Comparison of ENCODE assay signal across 10 mouse cellular contexts in the genomic region with DNA sequence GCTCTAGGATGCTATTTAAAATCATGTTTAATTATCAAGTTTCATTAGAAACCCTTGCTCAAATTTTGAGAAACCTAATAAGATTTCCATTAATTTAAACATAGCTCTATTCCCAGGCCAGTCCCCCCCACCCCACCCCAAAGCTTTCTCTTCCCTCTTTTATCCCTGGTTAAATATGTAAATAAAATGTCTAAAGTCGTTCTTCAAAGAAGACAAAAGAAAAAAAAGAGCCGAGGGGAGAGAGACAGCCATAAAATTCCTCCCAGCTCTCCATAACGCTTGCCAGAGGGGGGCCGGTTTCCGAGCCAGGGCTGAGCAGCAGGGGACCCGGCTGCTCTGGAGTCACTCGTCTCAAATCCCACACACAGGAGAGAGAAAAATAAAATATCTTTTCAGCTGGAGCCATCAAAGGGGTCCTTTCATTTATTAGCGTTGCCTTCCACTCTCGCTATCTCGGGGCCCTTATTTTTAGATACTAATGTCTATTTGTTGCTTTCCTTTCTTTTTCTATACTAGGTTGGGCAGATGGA. TPM values are rescaled to one million over a fixed set of nuclear protein-coding genes. Genes with fewer than 3 reads are reported as not detected.
A peak's percentile ranks its signal among the peaks of the same experiment; 100 is the strongest.
DNase-seq lines count a peak whose midpoint lies in the region; ATAC-seq and TF ChIP-seq lines count a peak whose summit lies in the region.
"Had no signal": no experiment of that assay in that cellular context is flagged by ENCODE, and none has a peak within 500 bp of the region (broad histone marks: within the 10 kb centered on the region; RNA-seq: fewer than 3 reads in every experiment).

No protein-coding gene starts in this region.

- H3K4me3 ChIP-seq in left cerebral cortex, adult 2 months = peak overlapping the region; percentile 55; the same call in 1 of the 2 replicates
- H3K4me3 ChIP-seq in limb, embryonic 11.5 days (ENCODE audit: low read depth, low read length) = no peak overlapping the region; the same call in 1 of the 2 replicates
- H3K4me3 ChIP-seq in neural tube, embryonic 15.5 days (replicated peaks) = peak overlapping the region; percentile 65; the same call in 1 of the 2 replicates

- H3K27ac ChIP-seq in left cerebral cortex, adult 2 months = no peak overlapping the region
- 0 out of 2 replicates have a peak overlapping the region, but pooled peaks have one; percentile 36 for H3K27ac ChIP-seq in limb, embryonic 11.5 days (replicated peaks; ENCODE audit: low read depth, low read length)
- peak overlapping the region; percentile 70 for H3K27ac ChIP-seq in neural tube, embryonic 15.5 days (replicated peaks)

- WGBS in limb, embryonic 11.5 days = 0% methylated on average over 10 of the region's 10 CpGs
- 2% methylated on average over 10 of the region's 10 CpGs for WGBS in neural tube, embryonic 15.5 days

- H3K36me3 ChIP-seq in limb, embryonic 11.5 days (ENCODE audit: control insufficient read depth, insufficient read depth, low read length) = no peaks in the 10 kb centered on the region
- H3K36me3 ChIP-seq in neural tube, embryonic 15.5 days = no peaks in the 10 kb centered on the region

- peak overlapping the region; percentile 27; the same call in 1 of the 2 replicates for H3K9ac ChIP-seq in limb, embryonic 11.5 days (ENCODE audit: low read length)
- H3K9ac ChIP-seq in neural tube, embryonic 15.5 days (replicated peaks) = no peak overlapping the region; the same call in 1 of the 2 replicates

- no peak for TF ChIP-seq CTCF in left cerebral cortex, adult 2 months (IDR thresholded peaks at IDR 0.05)

- ATAC-seq in limb, embryonic 11.5 days (ENCODE audit: insufficient number of reproducible peaks, low FRiP score, low TSS enrichment, low read depth) = no peak
- ATAC-seq in neural tube, embryonic 15.5 days (ENCODE audit: low FRiP score) = no peak

- H3K4me2 ChIP-seq in limb, embryonic 11.5 days (ENCODE audit: low read depth, severe bottlenecking) = peak overlapping the region; percentile 98
- H3K4me2 ChIP-seq in neural tube, embryonic 15.5 days = peak overlapping the region; percentile 99

- peak; percentile 68 for DNase-seq in embryo, embryonic 11 days
- DNase-seq in embryo, embryonic 10 days (ENCODE audit: low spot score) = no peak
- DNase-seq in left cerebral cortex, adult 2 months (ENCODE audit: extremely low spot score in 1 of 2, low spot score in 2 of 2) = no peak
- DNase-seq in left cerebral cortex, adult 11 months (ENCODE audit: low spot score) = no peak
- DNase-seq in limb, embryonic 11.5 days (ENCODE audit: low spot score) = no peak
- DNase-seq in left cerebral cortex, adult 9 months (ENCODE audit: low spot score in 2 of 2) = no peak
- no peak for DNase-seq in adrenal gland, adult (ENCODE audit: inconsistent age in 2 of 2, low spot score in 1 of 2)
- DNase-seq: kidney, postnatal 36 days; lung, postnatal 36 days had no signal

- peaks cover 32% of the 10 kb centered on the region for H3K4me1 ChIP-seq in limb, embryonic 11.5 days (ENCODE audit: control insufficient read depth, insufficient read depth, low read length)
- H3K4me1 ChIP-seq in neural tube, embryonic 15.5 days = peaks cover 63% of the 10 kb centered on the region

- 0 out of 2 replicates have a peak, but pooled peaks cover 4% of the 10 kb centered on the region for H3K27me3 ChIP-seq in limb, embryonic 11.5 days (ENCODE audit: control insufficient read depth, insufficient read depth, low read length)
- H3K27me3 ChIP-seq in neural tube, embryonic 15.5 days (replicated peaks) = peaks cover 8% of the 10 kb centered on the region

- H3K9me3 ChIP-seq in limb, embryonic 11.5 days (ENCODE audit: control insufficient read depth, low read length) = no peaks in the 10 kb centered on the region
- no peaks in the 10 kb centered on the region for H3K9me3 ChIP-seq in neural tube, embryonic 15.5 days (replicated peaks)

- intact Hi-C loops in left cerebral cortex, adult 2 months (cut with DNase I) = loop anchor here (2.0 to 5.0 kb wide), 2 partner anchors 63 to 71 kb away; no protein-coding TSS in a partner anchor

RNA-seq across cellular contexts. Expression of gene Fzd10, which starts 2.4 kb away (rescaled TPM):
- total RNA-seq in left cerebral cortex, adult 2 months (2021) = 1 to 10 TPM; 1.9 to 3.0 TPM
- 7.9 and 8.5 TPM in 2 replicates for polyA plus RNA-seq in limb, embryonic 11.5 days (2014; fragmentation: Nextera tagmentation; extraction: Ambion mirVana)
- 2.1 and 2.3 TPM in 2 replicates for polyA plus RNA-seq in neural tube, embryonic 15.5 days (2015; fragmentation: Nextera tagmentation; extraction: Ambion mirVana)
